Mouse (Mus musculus) limb, embryonic 14.5 days (tissue): Measurements from ENCODE around the gene Slc43a2. TPM values are rescaled to one million over a fixed set of nuclear protein-coding genes. Genes with fewer than 3 reads are reported as not detected.

Source experiments
- ATAC-seq: fragments of 200-750 bp; cut with Nextera tagmentation; 2 replicates; pipeline ENCODE4 v1.8.0; 2017; ENCODE audit warnings: low read depth, moderate number of reproducible peaks, moderate TSS enrichment; ENCODE audit not compliant: low FRiP score
- DNase-seq: peaks from one replicate; pipeline ENCODE4 v3.0.0-alpha.2; 2015; ENCODE audit warnings: low spot score
- H3K27ac ChIP-seq: fragments of 300-500 bp; sonication (generic); replicated peaks from 2 replicates; pipeline ENCODE4 v1.5.1; 2014; ENCODE audit warnings: low read depth, mild to moderate bottlenecking, low read length, moderate library complexity, mixed read lengths
- H3K27me3 ChIP-seq: fragments of 300-500 bp; sonication (generic); 2 replicates; pipeline ENCODE4 v1.6.1; 2014; ENCODE audit warnings: low read length, mixed read lengths; ENCODE audit not compliant: control insufficient read depth, insufficient read depth
- H3K36me3 ChIP-seq: fragments of 300-500 bp; sonication (generic); 2 replicates; pipeline ENCODE4 v1.6.1; 2014; ENCODE audit warnings: mild to moderate bottlenecking, low read length, moderate library complexity, mixed read lengths; ENCODE audit not compliant: control insufficient read depth, insufficient read depth
- H3K4me1 ChIP-seq: fragments of 300-500 bp; sonication (generic); 2 replicates; pipeline ENCODE4 v1.6.1; 2014; ENCODE audit warnings: antibody characterized with exemption, low read length, mixed read lengths; ENCODE audit not compliant: control insufficient read depth, insufficient read depth
- H3K4me2 ChIP-seq: fragments of 300-500 bp; sonication (generic); replicated peaks from 2 replicates; pipeline ENCODE4 v1.6.1; 2014; ENCODE audit warnings: low read depth, mild to moderate bottlenecking, low read length, moderate library complexity; ENCODE audit not compliant: severe bottlenecking
- H3K4me3 ChIP-seq: fragments of 300-500 bp; sonication (generic); replicated peaks from 2 replicates; pipeline ENCODE4 v1.5.1; 2014; ENCODE audit warnings: low read length
- H3K9ac ChIP-seq: fragments of 300-500 bp; sonication (generic); 2 replicates; pipeline ENCODE4 v1.6.1; 2014; ENCODE audit warnings: mild to moderate bottlenecking, low read depth, low read length, moderate library complexity; ENCODE audit not compliant: severe bottlenecking
- H3K9me3 ChIP-seq: fragments of 300-500 bp; sonication (generic); 2 replicates; pipeline ENCODE4 v1.6.1; 2016; ENCODE audit warnings: low read length; ENCODE audit not compliant: control insufficient read depth
- POLR2A ChIP-seq: fragments of 200-500 bp; IDR thresholded peaks from 2 replicates; pipeline ENCODE4 v1.8.0; 2012; ENCODE audit warnings: inconsistent platforms, mild to moderate bottlenecking, moderate library complexity, borderline replicate concordance; ENCODE audit not compliant: insufficient read depth, insufficient read length; ENCODE audit errors: extremely low read depth
- WGBS: fragments of 180-500 bp; shearing (Covaris S2); extraction: QIAGEN DNeasy Blood & Tissue Kit; methylation state at CpG from one replicate; pipeline ENCODE4 v1.1.7; 2014; 5-methylcytosine and 5-hydroxymethylcytosine counted together
- polyA plus RNA-seq, 2 experiments: library from polyadenylated mRNA; depleted of rRNA in 1 of 2; stranded (reverse) in 1 of 2; unstranded in 1 of 2; fragments of >200 nt; fragmentation: Nextera tagmentation in 1 of 2; extraction: Ambion mirVana in 1 of 2; gene quantifications; 2 replicates each; pipeline versions ENCODE4 v1.2.1 to v1.2.3; 2012 to 2014

Gene Slc43a2
- polyA plus RNA-seq, 2 experiments: 3.5 to 5.8 TPM

DNA sequence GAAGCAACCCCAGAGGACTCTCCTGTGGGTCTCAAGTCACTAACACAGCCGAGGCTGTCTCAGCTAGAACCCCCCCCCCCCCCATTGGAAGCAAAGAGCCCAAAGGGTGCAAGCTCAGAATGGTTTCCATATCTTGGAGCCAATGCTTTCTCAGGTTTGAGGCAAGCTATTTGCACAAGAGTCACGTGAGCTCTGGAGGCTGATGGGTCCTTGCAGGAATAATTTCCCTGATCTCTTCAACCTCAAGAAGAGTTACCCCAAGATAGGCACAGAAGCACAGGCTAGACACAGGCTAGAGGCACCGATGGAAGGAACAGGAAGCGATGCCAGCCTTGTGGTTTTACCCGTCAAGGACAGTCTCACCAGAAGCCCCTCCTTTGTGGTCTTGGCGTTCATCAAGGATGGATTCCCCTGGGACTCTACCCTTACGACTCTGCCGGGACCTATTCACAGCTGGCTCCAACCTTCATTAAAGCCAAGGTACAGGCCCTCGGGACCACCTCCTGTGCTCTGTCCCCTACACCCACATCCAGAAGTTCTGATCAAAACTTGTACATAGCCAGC is 44.1 kb downstream of the Slc43a2 start:
- Histone ChIP-seq H3K4me3 (no peak overlapping the region), H3K4me1 (no peaks in the 10 kb centered on the region), H3K27me3 (no peaks in the 10 kb centered on the region), H3K9ac (no peak overlapping the region), H3K27ac (no peak overlapping the region), H3K4me2 (no peak overlapping the region), H3K9me3 (no peaks in the 10 kb centered on the region), H3K36me3 (no peaks in the 10 kb centered on the region)
- DNase-seq (no peak), ATAC-seq (no peak)
- WGBS: 77% methylated on average over 9 of the region's 9 CpGs
- no peak for TF ChIP-seq POLR2A

GRCm38 (mm10) chr11:75578609-75579008 is 47.1 kb downstream of the Slc43a2 start:
- no peak overlapping the region for H3K9ac ChIP-seq
- no peak for TF ChIP-seq POLR2A

GRCm38 (mm10) chr11:75581495-75582149 is 50.1 kb downstream of the Slc43a2 start:
- no peak overlapping the region for H3K4me3 ChIP-seq
- no peak for TF ChIP-seq POLR2A
- H3K9ac ChIP-seq: no peak overlapping the region
- no peaks in the 10 kb centered on the region for H3K27me3 ChIP-seq
- ATAC-seq: no peak
- DNase-seq: no peak
- H3K4me2 ChIP-seq: no peak overlapping the region
- no peaks in the 10 kb centered on the region for H3K36me3 ChIP-seq
- WGBS: 94% methylated on average over 7 of the region's 7 CpGs
- H3K27ac ChIP-seq: no peak overlapping the region
- H3K9me3 ChIP-seq: no peaks in the 10 kb centered on the region
- H3K4me1 ChIP-seq: no peaks in the 10 kb centered on the region

More at GRCm38 (mm10) chr11:75578609-75579008, 47.1 kb downstream of the Slc43a2 start:
- Histone ChIP-seq H3K4me2 (no peak overlapping the region), H3K4me1 (no peaks in the 10 kb centered on the region), H3K4me3 (no peak overlapping the region), H3K27me3 (no peaks in the 10 kb centered on the region), H3K27ac (no peak overlapping the region), H3K9me3 (no peaks in the 10 kb centered on the region), H3K36me3 (no peaks in the 10 kb centered on the region)
- 79% methylated on average over 5 of the region's 5 CpGs for WGBS
- DNase-seq (no peak), ATAC-seq (no peak)

GRCm38 (mm10) chr11:75583521-75583920 is 52.0 kb downstream of the Slc43a2 start:
- no peak for ATAC-seq
- 57% methylated on average over 2 of the region's 2 CpGs for WGBS

GRCm38 (mm10) chr11:75585061-75585460 is 53.6 kb downstream of the Slc43a2 start:
- H3K36me3 ChIP-seq: no peaks in the 10 kb centered on the region
- H3K9me3 ChIP-seq: no peaks in the 10 kb centered on the region
- 75% methylated on average over 4 of the region's 4 CpGs for WGBS
- ATAC-seq: no peak
- H3K4me3 ChIP-seq: no peak overlapping the region
- H3K4me1 ChIP-seq: peaks cover 17% of the 10 kb centered on the region
- no peak overlapping the region for H3K9ac ChIP-seq
- TF ChIP-seq POLR2A: no peak
- H3K4me2 ChIP-seq: no peak overlapping the region
- no peak for DNase-seq
- no peak overlapping the region for H3K27ac ChIP-seq
- H3K27me3 ChIP-seq: no peaks in the 10 kb centered on the region

More at GRCm38 (mm10) chr11:75583521-75583920, 52.0 kb downstream of the Slc43a2 start:
- no peak for DNase-seq
- TF ChIP-seq POLR2A: no peak
- H3K4me1 ChIP-seq: peaks cover 5% of the 10 kb centered on the region; the same call in 1 of the 2 replicates
- no peaks in the 10 kb centered on the region for H3K9me3 ChIP-seq
- H3K9ac ChIP-seq: no peak overlapping the region
- no peaks in the 10 kb centered on the region for H3K27me3 ChIP-seq
- no peak overlapping the region for H3K27ac ChIP-seq
- no peak overlapping the region for H3K4me2 ChIP-seq
- no peak overlapping the region for H3K4me3 ChIP-seq
- H3K36me3 ChIP-seq: no peaks in the 10 kb centered on the region
